Mouse (Mus musculus): ENCODE data around the gene Lat2. TPM values are rescaled to one million over a fixed set of nuclear protein-coding genes. Genes with fewer than 3 reads are reported as not detected.

The Lat2 gene
- polyA plus RNA-seq, 1 experiment from 2014 or later = 5.5 TPM

DNA sequence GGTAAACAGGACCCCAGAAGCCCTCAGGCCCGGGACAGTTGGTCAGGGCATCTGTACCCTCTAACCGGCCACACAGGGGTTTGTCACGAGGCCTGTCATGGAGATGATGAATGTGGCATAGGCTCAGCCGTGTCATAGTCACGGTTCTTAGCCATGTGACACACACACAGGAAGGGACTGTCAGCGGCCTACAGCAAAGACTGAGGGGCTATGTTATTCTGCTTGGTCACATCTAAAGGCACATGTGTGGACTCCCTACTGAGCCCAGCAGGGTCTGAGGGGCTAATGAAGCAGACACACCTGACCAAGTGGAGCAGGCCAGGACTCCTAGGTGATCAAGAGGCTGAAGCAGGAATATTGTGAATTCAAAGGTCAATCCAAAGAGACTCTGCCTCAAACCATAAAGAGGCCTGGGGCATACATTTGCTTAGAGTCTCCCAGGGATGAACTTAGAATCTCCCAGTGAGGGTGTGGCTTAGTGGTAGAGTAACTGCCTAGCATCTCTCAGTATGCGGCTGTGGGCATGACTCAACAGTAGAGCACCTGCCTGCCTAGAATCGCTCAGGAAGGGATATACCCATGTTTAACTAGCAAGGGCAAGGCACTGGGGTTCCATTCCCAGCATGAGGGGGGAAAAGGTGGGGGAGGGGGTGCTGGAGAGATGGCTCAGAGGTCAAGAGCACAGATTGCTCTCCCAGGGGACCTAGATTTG is 2.9 kb downstream of the Lat2 start:
- peaks cover 27% of the 10 kb centered on the region for H3K36me3 ChIP-seq
- no peaks in the 10 kb centered on the region for H3K27me3 ChIP-seq
- no peak overlapping the region for H3K4me3 ChIP-seq (replicated peaks)
- no peak overlapping the region for H3K27ac ChIP-seq
- no peaks in the 10 kb centered on the region for H3K9me3 ChIP-seq
- no peak overlapping the region for H3K9ac ChIP-seq (replicated peaks)
- no peak for ATAC-seq
- no peak overlapping the region for H3K4me2 ChIP-seq (replicated peaks)
- WGBS = 66% methylated on average over 8 of the region's 8 CpGs
- H3K4me1 ChIP-seq (replicated peaks) = 0 out of 2 replicates have a peak, but pooled peaks cover 3% of the 10 kb centered on the region

DNA sequence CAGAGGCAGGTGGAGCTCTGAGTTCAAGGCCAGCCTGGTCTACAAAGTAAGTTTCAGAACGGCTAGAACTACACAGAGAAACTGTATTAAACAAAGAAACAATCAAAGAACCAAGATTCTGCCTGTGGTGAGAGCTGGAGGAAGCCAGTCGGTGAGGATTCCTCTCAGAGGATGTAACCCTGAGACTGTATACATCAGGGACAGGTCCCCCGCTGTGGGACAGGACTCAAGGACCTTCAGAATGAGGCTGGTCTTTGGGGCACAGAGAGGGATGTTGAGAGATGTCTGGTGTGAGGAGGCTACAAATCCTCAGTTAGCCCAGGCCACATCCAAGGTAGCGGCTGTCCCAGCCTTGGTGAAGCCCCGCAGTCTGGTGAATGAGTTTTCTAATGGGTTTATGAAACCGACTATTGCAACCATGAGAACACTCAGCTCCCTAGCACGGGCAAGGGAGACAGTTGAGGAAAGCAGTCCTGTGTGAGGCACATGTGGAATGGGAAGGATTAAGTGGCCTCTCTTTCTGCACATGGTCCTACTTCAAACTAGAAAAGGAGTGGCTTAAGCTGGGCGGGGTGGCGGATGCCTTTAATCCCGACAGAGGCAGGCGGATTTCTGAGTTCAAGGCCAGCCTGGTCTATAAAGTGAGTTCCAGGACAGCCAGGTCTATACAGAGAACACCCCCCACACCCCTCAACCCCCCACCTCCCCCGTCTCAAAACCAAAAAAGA is 4.7 kb downstream of the Lat2 start:
- H3K4me1 ChIP-seq (replicated peaks) = 0 out of 2 replicates have a peak, but pooled peaks cover 3% of the 10 kb centered on the region
- WGBS = 87% methylated on average over 12 of the region's 12 CpGs
- H3K27ac ChIP-seq = no peak overlapping the region
- H3K36me3 ChIP-seq = peaks cover 14% of the 10 kb centered on the region; the same call in 1 of the 2 replicates
- ATAC-seq = no peak
- H3K9me3 ChIP-seq = no peaks in the 10 kb centered on the region
- no peaks in the 10 kb centered on the region for H3K27me3 ChIP-seq
- H3K4me3 ChIP-seq (replicated peaks) = no peak overlapping the region
- no peak overlapping the region for H3K4me2 ChIP-seq (replicated peaks)
- H3K9ac ChIP-seq (replicated peaks) = no peak overlapping the region

DNA sequence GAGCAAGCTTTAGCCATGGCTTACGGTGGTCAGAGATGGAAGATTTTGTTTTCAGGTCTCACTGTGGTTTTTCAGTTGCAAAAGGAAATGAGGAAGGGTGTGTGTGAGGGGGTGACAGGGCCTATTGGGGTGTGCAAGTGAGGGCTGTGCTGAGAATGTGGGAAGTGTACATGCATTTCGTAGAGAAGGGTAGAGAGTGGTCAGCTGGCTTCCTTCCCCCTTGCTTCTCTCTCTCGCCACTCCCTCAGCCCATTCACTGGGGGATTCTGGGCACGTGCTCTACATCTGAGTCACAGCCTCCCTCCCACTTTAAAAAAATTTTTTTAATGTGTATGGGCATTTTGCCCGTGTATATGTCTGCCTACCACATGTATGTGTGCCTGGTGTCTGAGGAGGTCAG is 7.7 kb downstream of the Lat2 start:
- no peak for ATAC-seq
- Histone ChIP-seq H3K4me2 (replicated peaks) (no peak overlapping the region), H3K4me1 (replicated peaks) (no peaks in the 10 kb centered on the region), H3K4me3 (replicated peaks) (no peak overlapping the region), H3K9ac (replicated peaks) (no peak overlapping the region), H3K36me3 (peaks cover 5% of the 10 kb centered on the region; the same call in 1 of the 2 replicates), H3K9me3 (no peaks in the 10 kb centered on the region), H3K27me3 (no peaks in the 10 kb centered on the region), H3K27ac (no peak overlapping the region)
- WGBS = 80% methylated on average over 5 of the region's 5 CpGs

DNA sequence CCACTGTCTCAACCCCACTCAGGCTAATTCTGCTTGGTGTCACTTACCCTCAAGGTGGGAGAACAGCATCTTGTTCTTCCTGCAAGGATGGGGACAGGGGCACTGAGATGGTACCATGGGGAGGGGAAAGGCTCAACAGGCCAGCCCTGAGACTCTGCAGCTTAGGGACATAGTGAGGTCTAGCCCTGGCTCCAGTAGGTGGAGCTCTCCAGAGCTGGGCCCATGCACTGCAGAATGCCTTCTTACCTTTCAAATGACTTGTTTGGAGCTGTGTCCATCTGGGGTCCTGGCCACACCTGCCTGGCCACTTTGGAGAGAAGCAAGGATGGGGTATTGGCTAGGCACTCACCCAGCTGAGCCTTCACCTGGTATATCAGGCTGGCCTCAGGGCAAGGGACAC is 8.5 kb downstream of the Lat2 start:
- Histone ChIP-seq H3K4me1 (replicated peaks) (no peaks in the 10 kb centered on the region), H3K9me3 (no peaks in the 10 kb centered on the region), H3K4me2 (replicated peaks) (no peak overlapping the region), H3K9ac (replicated peaks) (no peak overlapping the region), H3K36me3 (peaks cover 6% of the 10 kb centered on the region; the same call in 1 of the 2 replicates), H3K27ac (no peak overlapping the region), H3K4me3 (replicated peaks) (no peak overlapping the region), H3K27me3 (no peaks in the 10 kb centered on the region)
- ATAC-seq = no peak

DNA sequence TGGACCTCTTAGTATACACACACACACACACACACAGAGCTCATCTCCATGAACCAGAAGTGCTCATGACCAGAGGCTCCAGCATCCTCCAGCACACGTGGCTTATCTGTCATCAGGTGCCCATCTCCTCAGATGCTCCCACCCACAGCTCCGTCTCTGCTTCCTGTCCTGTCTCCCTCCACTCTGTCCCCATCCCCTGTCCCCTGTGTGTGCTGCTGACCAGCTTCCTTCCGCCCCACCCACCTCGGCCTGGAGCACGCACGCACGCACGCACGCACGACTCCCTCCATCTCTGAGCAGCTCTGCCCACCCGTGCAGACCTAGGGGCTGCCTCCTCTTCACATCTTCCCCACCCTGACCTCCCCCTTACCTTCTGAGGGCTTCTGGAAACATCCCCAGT is 10.4 kb downstream of the Lat2 start:
- no peak for ATAC-seq
- H3K9me3 ChIP-seq = no peaks in the 10 kb centered on the region
- no peak overlapping the region for H3K27ac ChIP-seq
- H3K9ac ChIP-seq (replicated peaks) = no peak overlapping the region
- no peaks in the 10 kb centered on the region for H3K4me1 ChIP-seq (replicated peaks)
- WGBS = 88% methylated on average over 11 of the region's 11 CpGs
- peaks cover 13% of the 10 kb centered on the region for H3K36me3 ChIP-seq
- H3K4me2 ChIP-seq (replicated peaks) = no peak overlapping the region
- H3K27me3 ChIP-seq = no peaks in the 10 kb centered on the region
- H3K4me3 ChIP-seq (replicated peaks) = no peak overlapping the region

DNA sequence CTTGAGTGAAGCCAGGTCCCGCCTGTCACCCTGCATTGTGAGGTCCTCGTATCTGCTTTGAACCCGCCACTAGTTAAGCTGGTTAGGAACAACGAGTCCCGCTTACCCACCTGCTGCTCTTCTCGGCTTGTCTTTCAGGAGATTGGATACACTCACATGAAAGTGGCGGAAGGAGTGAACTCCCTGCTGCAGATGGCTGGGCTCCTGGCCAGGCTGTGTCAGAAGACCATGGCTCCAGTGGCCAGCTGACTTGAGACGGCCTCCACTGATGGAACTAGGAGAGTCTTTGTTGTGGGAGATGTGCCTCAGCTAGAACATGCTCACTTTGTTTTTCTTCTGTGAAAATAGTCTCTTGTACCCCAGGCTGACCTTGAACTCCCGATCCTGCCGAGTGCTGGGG is 17.1 kb downstream of the Lat2 start:
- H3K9me3 ChIP-seq = no peaks in the 10 kb centered on the region
- no peak overlapping the region for H3K4me3 ChIP-seq (replicated peaks)
- ATAC-seq = no peak
- H3K4me2 ChIP-seq (replicated peaks) = no peak overlapping the region
- H3K9ac ChIP-seq (replicated peaks) = no peak overlapping the region
- H3K27ac ChIP-seq = no peak overlapping the region
- 80% methylated on average over 10 of the region's 10 CpGs for WGBS
- H3K4me1 ChIP-seq (replicated peaks) = no peaks in the 10 kb centered on the region
- H3K27me3 ChIP-seq = no peaks in the 10 kb centered on the region
- H3K36me3 ChIP-seq = peaks cover 77% of the 10 kb centered on the region

DNA sequence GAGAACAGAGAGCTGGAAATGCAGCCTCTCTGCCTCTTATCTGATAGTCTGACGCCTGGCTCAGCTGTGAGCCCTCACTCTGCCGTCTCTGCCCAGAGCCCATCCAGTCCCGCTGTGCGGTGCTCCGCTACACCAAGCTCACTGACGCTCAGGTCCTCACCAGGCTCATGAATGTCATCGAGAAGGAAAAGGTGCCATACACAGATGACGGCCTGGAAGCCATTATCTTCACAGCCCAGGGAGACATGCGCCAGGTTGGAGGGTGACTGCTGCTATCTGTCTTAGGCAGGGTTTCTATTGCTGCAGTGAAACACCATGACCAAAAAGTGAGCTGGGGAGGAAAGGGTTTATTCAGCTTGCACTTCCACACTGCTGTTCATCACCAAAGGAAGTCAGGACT is 21.7 kb downstream of the Lat2 start:
- Histone ChIP-seq H3K4me1 (replicated peaks) (no peaks in the 10 kb centered on the region), H3K4me2 (replicated peaks) (no peak overlapping the region), H3K27ac (no peak overlapping the region), H3K27me3 (no peaks in the 10 kb centered on the region), H3K4me3 (replicated peaks) (no peak overlapping the region), H3K9ac (replicated peaks) (no peak overlapping the region), H3K36me3 (peaks cover 90% of the 10 kb centered on the region), H3K9me3 (no peaks in the 10 kb centered on the region)
- no peak for ATAC-seq
- 88% methylated on average over 9 of the region's 9 CpGs for WGBS

DNA sequence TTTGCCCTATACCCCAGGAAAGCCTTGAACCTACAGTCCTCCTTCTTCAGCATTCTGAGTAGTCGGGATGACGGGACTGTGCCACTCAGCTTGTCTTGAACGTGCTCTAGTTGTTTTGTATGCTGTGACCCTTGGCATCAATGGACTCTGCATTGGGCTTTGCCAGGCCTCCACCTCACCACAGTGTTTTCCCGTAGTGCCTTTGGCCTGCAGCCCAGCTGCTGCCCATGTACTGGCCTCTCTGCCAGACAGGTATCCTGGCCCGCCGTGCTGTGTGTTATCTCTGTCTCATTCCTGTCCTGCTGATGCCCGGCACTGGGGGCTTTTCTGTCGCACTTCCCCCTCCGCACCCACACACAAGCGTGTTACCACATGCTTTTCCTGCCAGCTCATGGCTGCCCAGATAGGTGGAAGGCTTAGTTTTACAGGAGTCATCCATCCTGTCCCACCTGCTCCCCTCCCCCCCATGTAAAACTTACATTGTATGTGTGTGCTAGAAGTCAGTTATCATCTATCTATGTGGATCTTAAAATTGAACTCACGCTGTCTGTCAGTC is 22.7 kb downstream of the Lat2 start:
- no peak overlapping the region for H3K9ac ChIP-seq (replicated peaks)
- H3K27ac ChIP-seq = no peak overlapping the region
- ATAC-seq = no peak
- 94% methylated on average over 11 of the region's 11 CpGs for whole genome bisulfite sequencing
- no peaks in the 10 kb centered on the region for H3K9me3 ChIP-seq
- H3K4me2 ChIP-seq (replicated peaks) = no peak overlapping the region
- H3K4me1 ChIP-seq (replicated peaks) = no peaks in the 10 kb centered on the region
- H3K36me3 ChIP-seq = peaks cover 87% of the 10 kb centered on the region
- no peak overlapping the region for H3K4me3 ChIP-seq (replicated peaks)
- no peaks in the 10 kb centered on the region for H3K27me3 ChIP-seq

DNA sequence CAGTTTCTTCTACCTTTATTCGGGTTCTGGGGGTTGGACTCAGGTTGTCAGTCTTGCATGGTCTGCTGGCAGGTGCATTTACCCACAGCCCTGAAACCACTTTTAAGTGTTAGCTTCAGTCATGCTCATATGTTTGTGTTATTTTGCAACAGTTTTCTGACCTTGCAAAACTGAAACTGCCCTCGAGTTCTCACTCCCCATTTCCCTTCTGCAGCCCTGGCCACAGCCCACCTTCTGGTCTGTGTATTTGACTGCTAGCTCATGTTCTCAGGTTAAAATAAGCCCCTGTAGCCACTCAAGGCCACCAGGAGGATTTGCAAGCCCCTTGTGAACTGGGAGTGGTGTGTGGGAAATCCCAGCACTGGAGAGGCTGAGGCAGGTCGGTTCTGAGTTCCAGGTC is 24.9 kb downstream of the Lat2 start:
- no peak overlapping the region for H3K4me2 ChIP-seq (replicated peaks)
- H3K27ac ChIP-seq = no peak overlapping the region
- H3K9ac ChIP-seq (replicated peaks) = no peak overlapping the region
- no peak overlapping the region for H3K4me3 ChIP-seq (replicated peaks)
- H3K27me3 ChIP-seq = no peaks in the 10 kb centered on the region
- ATAC-seq = no peak
- no peaks in the 10 kb centered on the region for H3K4me1 ChIP-seq (replicated peaks)
- 92% methylated on average over 3 of the region's 3 CpGs for WGBS
- no peaks in the 10 kb centered on the region for H3K9me3 ChIP-seq
- H3K36me3 ChIP-seq = peaks cover 69% of the 10 kb centered on the region

DNA sequence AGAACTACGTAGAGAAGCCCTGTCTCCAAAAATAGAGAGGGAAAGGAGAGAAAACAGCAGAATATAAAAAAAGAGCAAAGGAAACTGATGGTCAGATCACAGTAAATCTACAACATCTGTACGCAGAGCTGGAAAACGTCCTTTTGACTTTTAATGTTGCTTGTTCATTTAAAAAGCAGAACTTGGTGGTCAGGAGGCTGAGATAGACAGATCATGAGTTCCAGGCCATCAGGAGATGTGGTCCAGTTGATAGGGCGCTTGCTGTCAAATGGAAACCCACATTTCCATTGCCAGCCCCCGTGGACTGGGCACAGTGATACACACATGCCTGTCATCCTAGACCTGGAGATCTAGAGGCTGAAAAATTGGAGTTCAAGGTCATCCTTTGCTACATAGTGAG is 30.0 kb downstream of the Lat2 start:
- Histone ChIP-seq H3K4me3 (replicated peaks) (no peak overlapping the region), H3K36me3 (peaks cover 21% of the 10 kb centered on the region), H3K4me1 (replicated peaks) (peaks cover 17% of the 10 kb centered on the region), H3K4me2 (replicated peaks) (no peak overlapping the region), H3K27me3 (no peaks in the 10 kb centered on the region), H3K27ac (no peak overlapping the region), H3K9ac (replicated peaks) (no peak overlapping the region), H3K9me3 (no peaks in the 10 kb centered on the region)
- WGBS = 96% methylated on average over 5 of the region's 5 CpGs
- no peak for ATAC-seq

DNA sequence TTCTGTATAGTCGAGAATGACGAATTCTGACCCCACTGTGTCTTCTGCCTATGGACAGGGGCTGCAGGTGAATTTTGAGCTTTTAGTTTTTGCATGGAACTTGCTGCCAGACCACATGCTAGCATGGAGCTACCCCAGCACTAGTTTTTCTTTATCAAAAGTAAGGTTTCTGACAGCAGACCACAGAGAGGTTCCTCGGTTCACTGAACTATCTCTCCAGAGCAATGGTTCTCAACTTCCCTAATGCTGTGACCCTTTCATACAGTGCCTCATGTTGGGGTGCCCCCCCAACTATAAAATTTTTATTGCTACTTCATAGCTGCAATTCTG is 31.0 kb downstream of the Lat2 start:
- H3K4me2 ChIP-seq (replicated peaks) = peak overlapping the region; percentile 84
- WGBS = 91% methylated on average over 3 of the region's 3 CpGs
- peak overlapping the region; percentile 91 for H3K4me3 ChIP-seq (replicated peaks)
- H3K4me1 ChIP-seq (replicated peaks) = peaks cover 17% of the 10 kb centered on the region
- no peak overlapping the region for H3K27ac ChIP-seq
- H3K9ac ChIP-seq (replicated peaks) = no peak overlapping the region
- H3K36me3 ChIP-seq = peaks cover 16% of the 10 kb centered on the region
- no peaks in the 10 kb centered on the region for H3K27me3 ChIP-seq
- no peaks in the 10 kb centered on the region for H3K9me3 ChIP-seq
- ATAC-seq = no peak

DNA sequence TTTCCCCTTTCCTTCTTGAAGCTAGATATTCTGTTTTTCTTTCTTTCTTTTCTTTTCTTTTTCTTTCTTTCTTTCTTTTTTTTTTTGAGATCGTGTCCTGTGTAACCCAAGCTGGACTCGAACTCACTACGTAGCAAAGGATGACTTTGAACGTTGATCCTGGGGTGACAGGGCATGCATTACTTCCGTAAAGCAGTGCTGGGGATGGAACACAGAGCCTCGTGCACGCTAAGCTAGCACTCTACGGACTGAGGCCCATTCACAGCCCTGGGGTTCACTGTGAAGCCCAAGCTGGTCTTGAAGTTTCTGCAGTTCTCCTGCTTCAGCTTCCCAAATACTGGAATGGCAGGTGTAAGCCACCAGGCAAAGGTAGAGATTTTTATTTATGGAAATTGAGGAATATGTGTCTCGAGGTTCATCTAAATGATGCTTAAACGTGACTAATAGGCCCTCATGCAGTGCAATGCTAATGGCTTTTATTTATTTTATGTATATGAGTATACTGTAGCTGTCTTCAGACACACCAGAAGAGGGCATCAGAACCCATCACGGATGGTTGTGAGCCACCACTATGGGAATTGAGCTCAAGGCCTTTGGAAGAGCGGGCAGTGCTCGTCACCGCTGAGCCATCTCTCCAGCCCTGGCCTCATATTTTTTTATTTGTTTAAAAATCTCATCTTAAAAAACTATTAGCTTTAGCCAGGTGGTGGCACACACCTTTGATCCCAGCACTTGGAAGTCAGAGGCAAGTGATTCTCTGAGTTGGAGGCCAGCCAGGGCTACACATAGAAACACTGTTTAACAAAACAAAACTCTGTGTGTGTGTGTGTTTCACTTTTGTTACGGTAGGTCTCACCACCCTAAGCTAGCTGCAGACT is 31.6 kb downstream of the Lat2 start:
- 31% methylated on average over 15 of the region's 15 CpGs for WGBS
- 0 out of 2 replicates have a peak overlapping the region, but pooled peaks have one; percentile 47 for H3K27ac ChIP-seq
- H3K4me3 ChIP-seq (replicated peaks) = peak overlapping the region; percentile 91
- H3K36me3 ChIP-seq = peaks cover 12% of the 10 kb centered on the region
- peak overlapping the region; percentile 84 for H3K4me2 ChIP-seq (replicated peaks)
- H3K27me3 ChIP-seq = no peaks in the 10 kb centered on the region
- H3K9me3 ChIP-seq = no peaks in the 10 kb centered on the region
- ATAC-seq = 0 out of 2 replicates have a peak, but pooled peaks have one; percentile 31
- peak overlapping the region; percentile 84 for H3K9ac ChIP-seq (replicated peaks)
- H3K4me1 ChIP-seq (replicated peaks) = peaks cover 17% of the 10 kb centered on the region
